Mouse (Mus musculus): ENCODE results near the gene Cerkl.

DNA sequence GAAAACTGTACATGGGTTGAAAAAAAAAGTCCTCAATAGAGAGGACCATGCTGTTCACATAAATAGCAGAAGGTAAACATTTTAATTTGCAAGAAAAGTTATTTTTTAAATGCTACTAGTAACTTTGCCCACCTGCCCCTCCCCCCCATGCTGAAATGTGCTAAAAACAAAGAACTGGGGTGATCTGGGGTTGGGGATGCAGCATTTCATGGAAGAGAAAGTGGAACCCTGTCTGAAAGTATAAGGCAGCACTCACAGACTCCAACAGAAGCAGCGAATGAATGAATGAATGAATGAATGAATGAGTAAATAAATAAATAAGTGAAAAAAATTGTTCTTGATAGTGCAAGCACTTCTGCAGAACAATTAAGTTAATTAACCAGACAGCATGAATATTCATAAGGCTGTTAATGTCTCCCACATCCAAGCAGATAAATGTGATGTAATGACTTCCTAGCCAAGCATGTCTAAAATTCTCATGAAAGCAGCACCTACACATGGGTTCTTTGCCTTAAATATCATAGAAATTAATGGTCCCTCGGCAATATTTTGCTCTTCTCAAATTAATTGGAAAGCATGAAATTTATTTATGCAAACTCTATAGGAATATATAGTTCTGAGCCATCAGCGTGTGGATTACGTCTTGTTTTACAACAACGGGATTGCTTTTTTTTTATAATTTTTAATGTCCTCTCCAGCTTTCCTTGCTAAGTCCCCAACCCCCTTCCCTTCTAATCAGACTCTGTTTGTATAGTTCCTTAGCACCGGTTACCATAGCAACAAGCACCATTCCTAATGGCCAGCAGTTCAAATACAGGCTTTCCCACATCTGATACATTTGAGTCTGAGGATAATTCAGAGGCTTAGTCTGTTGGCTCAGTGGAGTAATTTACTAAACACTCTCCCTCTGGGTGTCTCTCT is 105.1 kb downstream of the Cerkl start:
- TF ChIP-seq CTCF (IDR thresholded peaks at IDR 0.05; ENCODE audit: extremely low read depth, insufficient read length, insufficient replicate concordance, low read depth, low read length) (no peak), POLR2A (IDR thresholded peaks at IDR 0.05; ENCODE audit: low read depth, low read length) (no peak)
